Mouse (Mus musculus) ES-Bruce4 (cell line): ENCODE results near the gene Map4k1.

Source experiments
- CTCF ChIP-seq: IDR thresholded peaks from one replicate; pipeline ENCODE4 v1.8.1; 2011; ENCODE audit warnings: low read depth, low read length
- EP300 ChIP-seq: IDR thresholded peaks from 2 replicates; pipeline ENCODE4 v1.6.1; 2011; ENCODE audit warnings: low read depth, low read length; ENCODE audit not compliant: insufficient read depth
- POLR2A ChIP-seq: IDR thresholded peaks from one replicate; pipeline ENCODE4 v1.8.1; 2011; ENCODE audit warnings: low read length; ENCODE audit not compliant: insufficient read depth

DNA sequence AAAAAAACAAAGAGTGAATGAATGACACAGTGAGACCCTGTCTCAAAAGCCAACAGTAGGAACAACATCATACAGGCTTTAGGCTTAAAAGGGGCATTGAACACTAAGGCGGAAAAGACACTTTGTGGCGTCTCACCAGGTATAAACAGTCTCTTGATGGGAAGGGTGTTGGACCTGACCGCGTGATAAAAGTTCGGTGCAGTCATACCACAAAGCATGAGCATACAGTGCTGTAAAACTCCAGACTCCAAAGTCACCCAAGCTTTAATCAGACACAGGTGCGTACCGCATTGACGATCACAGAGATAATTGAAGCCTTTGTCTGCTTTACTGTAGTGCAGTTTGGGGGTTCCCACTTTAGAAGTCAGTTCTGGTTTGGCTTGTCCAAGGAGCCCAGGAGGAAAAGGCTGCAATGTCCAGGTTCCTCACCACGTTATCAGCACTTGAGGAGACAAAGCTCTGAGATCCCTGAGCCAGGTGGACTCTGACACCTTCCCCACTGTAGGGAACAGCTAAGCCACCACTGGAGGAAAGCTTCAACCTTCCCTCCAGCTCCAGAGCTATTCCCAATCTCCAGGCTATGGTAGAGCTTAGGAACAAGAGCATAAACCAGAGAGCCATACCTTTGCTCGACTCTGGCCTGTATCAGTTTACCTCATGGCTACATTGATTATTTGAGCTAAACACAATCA is 31.4 kb upstream of the Map4k1 start:
- TF ChIP-seq CTCF (no peak), EP300 (no peak), POLR2A (no peak)
